ENCODE assay signal across 30 mouse cellular contexts in genomic region chr16:43925001-43925558, GRCm38 (mm10). TPM values are rescaled to one million over a fixed set of nuclear protein-coding genes. Genes with fewer than 3 reads are reported as not detected.
DNase-seq lines count a peak whose midpoint lies in the region; ATAC-seq lines count a peak whose summit lies in the region.
"Had no signal": no experiment of that assay in that cellular context is flagged by ENCODE, and none has a peak within 500 bp of the region (broad histone marks: within the 10 kb centered on the region; RNA-seq: fewer than 3 reads in every experiment).

No protein-coding gene starts in this region.

- ATAC-seq in hindbrain, embryonic 14.5 days (ENCODE audit: low FRiP score): no peak
- ATAC-seq in midbrain, embryonic 14.5 days (ENCODE audit: low FRiP score, low TSS enrichment): no peak
- ATAC-seq in midbrain, embryonic 11.5 days (ENCODE audit: low FRiP score): no peak
- ATAC-seq in neural tube, embryonic 14.5 days (ENCODE audit: low read depth): 0 out of 2 replicates have a peak, but pooled peaks have one; percentile 28
- ATAC-seq: activated CD4-positive, CD25-positive, alpha-beta regulatory T cell, adult 4 months; intestine, embryonic 15.5 days; liver, embryonic 12.5 days; midbrain, embryonic 13.5 days had no signal

- DNase-seq in hindbrain, embryonic 14.5 days (ENCODE audit: low spot score): no peak
- DNase-seq in hindbrain, embryonic 10.5 days (ENCODE audit: low spot score): no peak
- DNase-seq in midbrain, embryonic 14.5 days: peak; percentile 17
- no peak for DNase-seq in midbrain, embryonic 11.5 days (ENCODE audit: low spot score, missing footprints)
- DNase-seq in brain, adult 2 months (ENCODE audit: low read depth, low spot score): peak; percentile 52
- no peak for DNase-seq in kidney, adult 18-20 months
- DNase-seq: adrenal gland, adult 8-10 months; B cell, adult 2 months; cerebellum, adult 2 months; cerebellum, postnatal 36 days; embryo, embryonic 11 days; gastrocnemius, adult 2 months; heart, postnatal 4 days; kidney, postnatal 4 days; layer of hippocampus, adult 9-11 months; lung, adult 18-20 months; right cerebral cortex, postnatal 25 days; spleen, adult 18-20 months had no signal

- H3K9me3 ChIP-seq in hindbrain, embryonic 14.5 days (ENCODE audit: control insufficient read depth, low read length): no peaks in the 10 kb centered on the region
- H3K9me3 ChIP-seq in hindbrain, embryonic 10.5 days: no peaks in the 10 kb centered on the region
- H3K9me3 ChIP-seq in midbrain, embryonic 14.5 days (ENCODE audit: control insufficient read depth, low read length): no peaks in the 10 kb centered on the region
- H3K9me3 ChIP-seq in midbrain, embryonic 11.5 days (ENCODE audit: control insufficient read depth, low read length): no peaks in the 10 kb centered on the region
- no peaks in the 10 kb centered on the region for H3K9me3 ChIP-seq in neural tube, embryonic 14.5 days (ENCODE audit: control insufficient read depth, low read length)
- H3K9me3 ChIP-seq: embryonic facial prominence, embryonic 13.5 days; G1E; intestine, embryonic 15.5 days; kidney, embryonic 15.5 days; limb, embryonic 13.5 days; liver, embryonic 12.5 days; midbrain, embryonic 13.5 days had no signal

- no peak overlapping the region for H3K4me2 ChIP-seq in hindbrain, embryonic 14.5 days (replicated peaks)
- no peak overlapping the region for H3K4me2 ChIP-seq in midbrain, embryonic 14.5 days (ENCODE audit: low read length)
- H3K4me2 ChIP-seq in midbrain, embryonic 11.5 days: no peak overlapping the region
- no peak overlapping the region for H3K4me2 ChIP-seq in neural tube, embryonic 14.5 days (ENCODE audit: low read depth, low read length)
- H3K4me2 ChIP-seq: embryonic facial prominence, embryonic 13.5 days; intestine, embryonic 15.5 days; kidney, embryonic 15.5 days; limb, embryonic 13.5 days; liver, embryonic 12.5 days; midbrain, embryonic 13.5 days had no signal

- H3K36me3 ChIP-seq in hindbrain, embryonic 14.5 days (replicated peaks; ENCODE audit: control insufficient read depth, insufficient read depth): no peaks in the 10 kb centered on the region
- H3K36me3 ChIP-seq in hindbrain, embryonic 10.5 days: no peaks in the 10 kb centered on the region
- H3K36me3 ChIP-seq in midbrain, embryonic 14.5 days (ENCODE audit: control insufficient read depth, insufficient read depth, low read length): no peaks in the 10 kb centered on the region
- no peaks in the 10 kb centered on the region for H3K36me3 ChIP-seq in midbrain, embryonic 11.5 days (ENCODE audit: control insufficient read depth, insufficient read depth, low read length)
- H3K36me3 ChIP-seq in neural tube, embryonic 14.5 days (ENCODE audit: control insufficient read depth, insufficient read depth, low read length): no peaks in the 10 kb centered on the region
- H3K36me3 ChIP-seq: embryonic facial prominence, embryonic 13.5 days; intestine, embryonic 15.5 days; kidney, embryonic 15.5 days; limb, embryonic 13.5 days; liver, embryonic 12.5 days; midbrain, embryonic 13.5 days had no signal

- 0 out of 2 replicates have a peak, but pooled peaks cover 6% of the 10 kb centered on the region for H3K4me1 ChIP-seq in hindbrain, embryonic 14.5 days (replicated peaks; ENCODE audit: control insufficient read depth, insufficient read depth, low read length)
- H3K4me1 ChIP-seq in hindbrain, embryonic 10.5 days (replicated peaks): no peaks in the 10 kb centered on the region
- 0 out of 2 replicates have a peak, but pooled peaks cover 4% of the 10 kb centered on the region for H3K4me1 ChIP-seq in midbrain, embryonic 14.5 days (ENCODE audit: control insufficient read depth, insufficient read depth, low read length)
- peaks cover 2% of the 10 kb centered on the region; the same call in 1 of the 2 replicates for H3K4me1 ChIP-seq in midbrain, embryonic 11.5 days (ENCODE audit: control insufficient read depth, insufficient read depth, low read length)
- no peaks in the 10 kb centered on the region for H3K4me1 ChIP-seq in neural tube, embryonic 14.5 days (ENCODE audit: control insufficient read depth, insufficient read depth, low read length)
- H3K4me1 ChIP-seq: embryonic facial prominence, embryonic 13.5 days; intestine, embryonic 15.5 days; limb, embryonic 13.5 days; liver, embryonic 12.5 days had no signal

- H3K9ac ChIP-seq in hindbrain, embryonic 14.5 days: no peak overlapping the region
- H3K9ac ChIP-seq in midbrain, embryonic 14.5 days (replicated peaks; ENCODE audit: low read length): no peak overlapping the region
- no peak overlapping the region for H3K9ac ChIP-seq in midbrain, embryonic 11.5 days (ENCODE audit: low read length)
- H3K9ac ChIP-seq in neural tube, embryonic 14.5 days (replicated peaks; ENCODE audit: low read depth, low read length): no peak overlapping the region
- H3K9ac ChIP-seq: embryonic facial prominence, embryonic 13.5 days; intestine, embryonic 15.5 days; kidney, embryonic 15.5 days; limb, embryonic 13.5 days; liver, embryonic 12.5 days; midbrain, embryonic 13.5 days had no signal

- H3K4me3 ChIP-seq in hindbrain, embryonic 14.5 days (replicated peaks; ENCODE audit: low read length): no peak overlapping the region
- H3K4me3 ChIP-seq in hindbrain, embryonic 10.5 days: no peak overlapping the region
- H3K4me3 ChIP-seq in midbrain, embryonic 14.5 days (replicated peaks; ENCODE audit: low read depth, low read length): no peak overlapping the region
- no peak overlapping the region for H3K4me3 ChIP-seq in midbrain, embryonic 11.5 days (ENCODE audit: low read depth, low read length)
- no peak overlapping the region for H3K4me3 ChIP-seq in neural tube, embryonic 14.5 days (ENCODE audit: low read depth, low read length)
- H3K4me3 ChIP-seq: embryonic facial prominence, embryonic 13.5 days; erythroblast, embryonic 14.5 days; gastrocnemius, adult 2 months; intestine, embryonic 15.5 days; kidney, embryonic 15.5 days; limb, embryonic 13.5 days; liver, embryonic 12.5 days; midbrain, embryonic 13.5 days; myocyte had no signal

- no peaks in the 10 kb centered on the region for H3K27me3 ChIP-seq in hindbrain, embryonic 14.5 days (ENCODE audit: control insufficient read depth, insufficient read depth, low read length)
- H3K27me3 ChIP-seq in hindbrain, embryonic 10.5 days (ENCODE audit: insufficient read depth, poor library complexity, severe bottlenecking): no peaks in the 10 kb centered on the region
- no peaks in the 10 kb centered on the region for H3K27me3 ChIP-seq in midbrain, embryonic 14.5 days (ENCODE audit: control insufficient read depth, insufficient read depth, low read length)
- H3K27me3 ChIP-seq in midbrain, embryonic 11.5 days (ENCODE audit: control insufficient read depth, insufficient read depth, low read length): no peaks in the 10 kb centered on the region
- no peaks in the 10 kb centered on the region for H3K27me3 ChIP-seq in neural tube, embryonic 14.5 days (ENCODE audit: control insufficient read depth, insufficient read depth, low read length)
- H3K27me3 ChIP-seq: CH12.LX; embryonic facial prominence, embryonic 13.5 days; intestine, embryonic 15.5 days; kidney, embryonic 15.5 days; limb, embryonic 13.5 days; liver, embryonic 12.5 days; midbrain, embryonic 13.5 days had no signal

- WGBS in hindbrain, embryonic 14.5 days: 55% methylated on average over 6 of the region's 6 CpGs
- 78% methylated on average over 6 of the region's 6 CpGs for WGBS in hindbrain, embryonic 10.5 days
- WGBS in midbrain, embryonic 14.5 days: 63% methylated on average over 6 of the region's 6 CpGs
- 82% methylated on average over 6 of the region's 6 CpGs for WGBS in midbrain, embryonic 11.5 days
- WGBS in neural tube, embryonic 14.5 days: 53% methylated on average over 6 of the region's 6 CpGs

- 0 out of 2 replicates have a peak overlapping the region, but pooled peaks have one; percentile 32 for H3K27ac ChIP-seq in hindbrain, embryonic 14.5 days
- no peak overlapping the region for H3K27ac ChIP-seq in hindbrain, embryonic 10.5 days
- no peak overlapping the region for H3K27ac ChIP-seq in midbrain, embryonic 14.5 days (replicated peaks; ENCODE audit: low read depth, low read length)
- H3K27ac ChIP-seq in midbrain, embryonic 11.5 days (ENCODE audit: low read depth, low read length): no peak overlapping the region
- no peak overlapping the region for H3K27ac ChIP-seq in neural tube, embryonic 14.5 days (ENCODE audit: low read depth, low read length)
- H3K27ac ChIP-seq: embryonic facial prominence, embryonic 13.5 days; gastrocnemius, adult 2 months; intestine, embryonic 15.5 days; limb, embryonic 13.5 days; liver, embryonic 12.5 days; midbrain, embryonic 13.5 days had no signal

RNA-seq across cellular contexts. Expression of gene Qtrt2, which starts 1.5 kb away (rescaled TPM):
- polyA plus RNA-seq in hindbrain, embryonic 14.5 days (2014; fragmentation: Nextera tagmentation; extraction: Ambion mirVana): 23.3 and 26.3 TPM in 2 replicates
- polyA plus RNA-seq in hindbrain, embryonic 10.5 days (2016; fragmentation: Nextera tagmentation; extraction: Ambion mirVana): 25.1 and 31.5 TPM in 2 replicates
- polyA plus RNA-seq in midbrain, embryonic 14.5 days (2014; fragmentation: Nextera tagmentation; extraction: Ambion mirVana): 19.5 and 28.9 TPM in 2 replicates
- polyA plus RNA-seq in midbrain, embryonic 11.5 days (2014; fragmentation: Nextera tagmentation; extraction: Ambion mirVana): 39.4 and 39.9 TPM in 2 replicates
- polyA plus RNA-seq in neural tube, embryonic 14.5 days (2014; fragmentation: Nextera tagmentation; extraction: Ambion mirVana): 24.8 and 25.0 TPM in 2 replicates

RNA-seq across cellular contexts. Expression of gene Ccdc191, which starts 35.5 kb away (rescaled TPM):
- 4.2 and 7.7 TPM in 2 replicates for polyA plus RNA-seq in hindbrain, embryonic 14.5 days (2014; fragmentation: Nextera tagmentation; extraction: Ambion mirVana)
- 12.7 and 15.2 TPM in 2 replicates for polyA plus RNA-seq in hindbrain, embryonic 10.5 days (2016; fragmentation: Nextera tagmentation; extraction: Ambion mirVana)
- polyA plus RNA-seq in midbrain, embryonic 14.5 days (2014; fragmentation: Nextera tagmentation; extraction: Ambion mirVana): 6.6 and 8.6 TPM in 2 replicates
- 14.0 and 17.7 TPM in 2 replicates for polyA plus RNA-seq in midbrain, embryonic 11.5 days (2014; fragmentation: Nextera tagmentation; extraction: Ambion mirVana)
- 5.9 and 6.2 TPM in 2 replicates for polyA plus RNA-seq in neural tube, embryonic 14.5 days (2014; fragmentation: Nextera tagmentation; extraction: Ambion mirVana)

RNA-seq across cellular contexts. Expression of gene Zdhhc23, which starts 54.5 kb away (rescaled TPM):
- polyA plus RNA-seq in hindbrain, embryonic 14.5 days (2014; fragmentation: Nextera tagmentation; extraction: Ambion mirVana): 3.6 and 3.8 TPM in 2 replicates
- 0.25 and 0.32 TPM in 2 replicates for polyA plus RNA-seq in hindbrain, embryonic 10.5 days (2016; fragmentation: Nextera tagmentation; extraction: Ambion mirVana)
- polyA plus RNA-seq in midbrain, embryonic 14.5 days (2014; fragmentation: Nextera tagmentation; extraction: Ambion mirVana): 2.6 and 3.0 TPM in 2 replicates
- polyA plus RNA-seq in midbrain, embryonic 11.5 days (2014; fragmentation: Nextera tagmentation; extraction: Ambion mirVana): 0.20 and 0.46 TPM in 2 replicates
- 3.3 and 3.8 TPM in 2 replicates for polyA plus RNA-seq in neural tube, embryonic 14.5 days (2014; fragmentation: Nextera tagmentation; extraction: Ambion mirVana)
- polyA plus RNA-seq: myocyte had no signal

Comparison
In these comparisons a context has a peak if more than half of its experiments do, and no peak if none do; other contexts are left out.
1. DNase-seq: peak in midbrain, embryonic 14.5 days (single experiment) and brain, adult 2 months (single experiment); none in hindbrain, embryonic 14.5 days (single experiment), hindbrain, embryonic 10.5 days (single experiment), midbrain, embryonic 11.5 days (single experiment) and kidney, adult 18-20 months (single experiment).